Mouse (Mus musculus): Measurements from ENCODE around the gene Taf4.

Taf4 gene

GRCm38 (mm10) chr2:179982715-179983114 is 6.3 kb upstream of the Taf4 start:
- no peak for DNase-seq (ENCODE audit: low spot score)

- DNase-seq (ENCODE audit: low spot score), result no peak
Measured at GRCm38 (mm10) chr2:179980616-179981015, 4.2 kb upstream of the Taf4 start.

GRCm38 (mm10) chr2:179979836-179980235 is 3.4 kb upstream of the Taf4 start:
- no peak for DNase-seq (ENCODE audit: low spot score)

GRCm38 (mm10) chr2:179978250-179978649 is 1.8 kb upstream of the Taf4 start:
- no peak for DNase-seq (ENCODE audit: low spot score)

GRCm38 (mm10) chr2:179977344-179978025 is 1.0 kb upstream of the Taf4 start:
- no peak for DNase-seq (ENCODE audit: low spot score)

GRCm38 (mm10) chr2:179976295-179976627 is 185 bp downstream of the Taf4 start:
- DNase-seq (ENCODE audit: low spot score), result no peak

GRCm38 (mm10) chr2:179975851-179976250 is 595 bp downstream of the Taf4 start:
- no peak for DNase-seq (ENCODE audit: low spot score)

- DNase-seq (ENCODE audit: low spot score), result no peak
Measured at GRCm38 (mm10) chr2:179974651-179975471, 1.6 kb downstream of the Taf4 start.

- DNase-seq (ENCODE audit: low spot score), result no peak
Measured at GRCm38 (mm10) chr2:179973871-179974628, 2.4 kb downstream of the Taf4 start.

- DNase-seq (ENCODE audit: low spot score), result no peak
Measured at GRCm38 (mm10) chr2:179972406-179972805, 4.0 kb downstream of the Taf4 start.

- no peak for DNase-seq (ENCODE audit: low spot score)
Measured at GRCm38 (mm10) chr2:179971891-179972290, 4.6 kb downstream of the Taf4 start.

- no peak for DNase-seq (ENCODE audit: low spot score)
Measured at GRCm38 (mm10) chr2:179969137-179969536, 7.3 kb downstream of the Taf4 start.

- no peak for DNase-seq (ENCODE audit: low spot score)
Measured at GRCm38 (mm10) chr2:179967633-179968032, 8.8 kb downstream of the Taf4 start.

- no peak for DNase-seq (ENCODE audit: low spot score)
Measured at GRCm38 (mm10) chr2:179961420-179961819, 15.0 kb downstream of the Taf4 start.

GRCm38 (mm10) chr2:179960327-179960726 is 16.1 kb downstream of the Taf4 start:
- no peak for DNase-seq (ENCODE audit: low spot score)

- no peak for DNase-seq (ENCODE audit: low spot score)
Measured at GRCm38 (mm10) chr2:179959391-179959790, 17.1 kb downstream of the Taf4 start.

- DNase-seq (ENCODE audit: low spot score), result no peak
Measured at GRCm38 (mm10) chr2:179951542-179952524, 24.6 kb downstream of the Taf4 start.

GRCm38 (mm10) chr2:179948820-179949219 is 27.6 kb downstream of the Taf4 start:
- no peak for DNase-seq (ENCODE audit: low spot score)

GRCm38 (mm10) chr2:179947607-179948006 is 28.8 kb downstream of the Taf4 start:
- no peak for DNase-seq (ENCODE audit: low spot score)

GRCm38 (mm10) chr2:179946496-179946895 is 29.9 kb downstream of the Taf4 start:
- DNase-seq (ENCODE audit: low spot score), result no peak

- no peak for DNase-seq (ENCODE audit: low spot score)
Measured at GRCm38 (mm10) chr2:179945051-179945450, 31.4 kb downstream of the Taf4 start.

- DNase-seq (ENCODE audit: low spot score), result no peak
Measured at GRCm38 (mm10) chr2:179941696-179942095, 34.8 kb downstream of the Taf4 start.

Measured in ovary, postnatal 14 days (tissue).